Mouse (Mus musculus): Measurements from ENCODE around the gene Ascc3. TPM values are rescaled to one million over a fixed set of nuclear protein-coding genes. Genes with fewer than 3 reads are reported as not detected.

Ascc3 gene
- total and polyA plus RNA-seq, 2 experiments from 2014 or later, result 7.5 to 19.9 TPM

DNA sequence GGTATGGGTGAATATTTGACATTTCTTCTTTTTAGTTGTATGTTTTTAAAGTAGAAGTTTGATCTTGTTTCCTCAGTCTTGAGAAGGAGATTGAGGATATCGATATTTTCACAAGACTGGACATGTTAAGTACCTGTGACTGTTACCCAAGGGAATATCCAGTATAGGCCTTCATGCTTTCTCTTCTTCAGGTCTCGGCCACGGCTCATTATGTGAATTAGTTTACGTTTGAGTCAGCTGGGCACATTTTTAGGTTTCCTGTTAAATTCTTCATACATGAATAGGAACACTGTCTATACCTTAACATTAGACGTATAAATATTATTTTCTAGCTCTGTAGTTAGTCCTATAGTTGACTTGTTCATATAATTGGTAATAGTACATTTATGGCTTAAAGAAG, 12.4 kb downstream of the Ascc3 start:
- Histone ChIP-seq H3K4me3 (ENCODE audit: low read depth, low read length) (no peak overlapping the region), H3K36me3 (replicated peaks; ENCODE audit: control insufficient read depth, insufficient read depth, low read length) (no peaks in the 10 kb centered on the region), H3K27ac (ENCODE audit: low read depth) (no peak overlapping the region), H3K9me3 (replicated peaks; ENCODE audit: control insufficient read depth, low read length) (no peaks in the 10 kb centered on the region), H3K27me3 (ENCODE audit: control insufficient read depth, insufficient read depth, low read length) (no peaks in the 10 kb centered on the region), H3K9ac (replicated peaks; ENCODE audit: low read depth, low read length) (no peak overlapping the region), H3K4me2 (ENCODE audit: low read depth, low read length) (no peak overlapping the region), H3K4me1 (ENCODE audit: control insufficient read depth, insufficient read depth) (no peaks in the 10 kb centered on the region)
- DNase-seq (ENCODE audit: low spot score) (no peak), ATAC-seq (ENCODE audit: insufficient read depth, low read depth) (no peak)
- WGBS, result 93% methylated on average over 5 of the region's 5 CpGs
- TF ChIP-seq CTCF (IDR thresholded peaks at IDR 0.05; ENCODE audit: low read depth) (no peak), EP300 (IDR thresholded peaks at IDR 0.05; ENCODE audit: low read depth) (no peak)

- TF ChIP-seq EP300 (IDR thresholded peaks at IDR 0.05; ENCODE audit: low read depth) (no peak), CTCF (IDR thresholded peaks at IDR 0.05; ENCODE audit: low read depth) (no peak)
- no peak for DNase-seq (ENCODE audit: low spot score)
- peaks cover 13% of the 10 kb centered on the region; the same call in 1 of the 2 replicates for H3K36me3 ChIP-seq (replicated peaks; ENCODE audit: control insufficient read depth, insufficient read depth, low read length)
These were observed 21.4 kb downstream of the Ascc3 start for GRCm38 (mm10) chr10:50613840-50614239.

GRCm38 (mm10) chr10:50625874-50626273, 33.4 kb downstream of the Ascc3 start:
- Histone ChIP-seq H3K9me3 (replicated peaks; ENCODE audit: control insufficient read depth, low read length) (peaks cover 6% of the 10 kb centered on the region; the same call in 1 of the 2 replicates), H3K9ac (replicated peaks; ENCODE audit: low read depth, low read length) (no peak overlapping the region), H3K4me2 (ENCODE audit: low read depth, low read length) (no peak overlapping the region), H3K27me3 (ENCODE audit: control insufficient read depth, insufficient read depth, low read length) (no peaks in the 10 kb centered on the region), H3K4me3 (ENCODE audit: low read depth, low read length) (no peak overlapping the region), H3K27ac (ENCODE audit: low read depth) (no peak overlapping the region), H3K36me3 (replicated peaks; ENCODE audit: control insufficient read depth, insufficient read depth, low read length) (peaks cover 15% of the 10 kb centered on the region), H3K4me1 (ENCODE audit: control insufficient read depth, insufficient read depth) (no peaks in the 10 kb centered on the region)
- TF ChIP-seq CTCF (IDR thresholded peaks at IDR 0.05; ENCODE audit: low read depth), result no peak
- TF ChIP-seq EP300 (IDR thresholded peaks at IDR 0.05; ENCODE audit: low read depth), result no peak
- ATAC-seq (ENCODE audit: insufficient read depth, low read depth) (no peak), DNase-seq (ENCODE audit: low spot score) (no peak)
- WGBS, result 25% methylated on average over 1 of the region's 1 CpGs

More at GRCm38 (mm10) chr10:50613840-50614239, 21.4 kb downstream of the Ascc3 start:
- H3K9ac ChIP-seq (replicated peaks; ENCODE audit: low read depth, low read length), result no peak overlapping the region
- no peaks in the 10 kb centered on the region for H3K4me1 ChIP-seq (ENCODE audit: control insufficient read depth, insufficient read depth)
- H3K4me2 ChIP-seq (ENCODE audit: low read depth, low read length), result no peak overlapping the region
- no peak for ATAC-seq (ENCODE audit: insufficient read depth, low read depth)
- H3K9me3 ChIP-seq (replicated peaks; ENCODE audit: control insufficient read depth, low read length), result no peaks in the 10 kb centered on the region
- H3K4me3 ChIP-seq (ENCODE audit: low read depth, low read length), result no peak overlapping the region
- WGBS, result 92% methylated on average over 9 of the region's 9 CpGs
- no peaks in the 10 kb centered on the region for H3K27me3 ChIP-seq (ENCODE audit: control insufficient read depth, insufficient read depth, low read length)
- no peak overlapping the region for H3K27ac ChIP-seq (ENCODE audit: low read depth)

DNA sequence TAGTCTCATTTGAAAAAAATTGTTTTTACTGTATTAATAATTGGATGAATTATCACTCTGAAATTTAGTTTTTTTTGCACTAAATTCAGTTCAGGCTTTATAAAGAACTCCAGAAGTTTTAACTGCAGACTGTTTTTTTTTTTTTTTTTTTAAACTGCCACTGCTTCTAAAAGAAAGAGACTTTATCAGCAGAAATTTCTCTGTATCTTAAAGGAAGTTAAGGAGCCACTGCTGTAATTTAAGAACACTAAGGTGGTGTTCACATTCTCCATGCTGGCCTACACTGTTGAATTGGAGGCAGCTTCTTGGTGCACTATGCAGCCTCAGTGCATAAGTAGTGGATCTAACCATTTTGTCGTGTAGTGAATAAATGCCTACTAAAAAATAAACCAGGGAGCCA, 47.1 kb downstream of the Ascc3 start:
- Histone ChIP-seq H3K27ac (ENCODE audit: low read depth) (no peak overlapping the region), H3K4me2 (ENCODE audit: low read depth, low read length) (no peak overlapping the region), H3K4me3 (ENCODE audit: low read depth, low read length) (no peak overlapping the region), H3K36me3 (replicated peaks; ENCODE audit: control insufficient read depth, insufficient read depth, low read length) (0 out of 2 replicates have a peak, but pooled peaks cover 5% of the 10 kb centered on the region), H3K9me3 (replicated peaks; ENCODE audit: control insufficient read depth, low read length) (no peaks in the 10 kb centered on the region), H3K27me3 (ENCODE audit: control insufficient read depth, insufficient read depth, low read length) (no peaks in the 10 kb centered on the region), H3K9ac (replicated peaks; ENCODE audit: low read depth, low read length) (no peak overlapping the region), H3K4me1 (ENCODE audit: control insufficient read depth, insufficient read depth) (no peaks in the 10 kb centered on the region)
- no peak for TF ChIP-seq CTCF (IDR thresholded peaks at IDR 0.05; ENCODE audit: low read depth)
- TF ChIP-seq EP300 (IDR thresholded peaks at IDR 0.05; ENCODE audit: low read depth), result no peak
- ATAC-seq (ENCODE audit: insufficient read depth, low read depth), result no peak
- 74% methylated on average over 1 of the region's 1 CpGs for WGBS
- no peak for DNase-seq (ENCODE audit: low spot score)

- Histone ChIP-seq H3K9ac (replicated peaks; ENCODE audit: low read depth, low read length) (no peak overlapping the region), H3K27me3 (ENCODE audit: control insufficient read depth, insufficient read depth, low read length) (no peaks in the 10 kb centered on the region), H3K4me1 (ENCODE audit: control insufficient read depth, insufficient read depth) (no peaks in the 10 kb centered on the region), H3K4me3 (ENCODE audit: low read depth, low read length) (no peak overlapping the region), H3K9me3 (replicated peaks; ENCODE audit: control insufficient read depth, low read length) (no peaks in the 10 kb centered on the region), H3K36me3 (replicated peaks; ENCODE audit: control insufficient read depth, insufficient read depth, low read length) (peaks cover 15% of the 10 kb centered on the region), H3K27ac (ENCODE audit: low read depth) (no peak overlapping the region), H3K4me2 (ENCODE audit: low read depth, low read length) (no peak overlapping the region)
- TF ChIP-seq EP300 (IDR thresholded peaks at IDR 0.05; ENCODE audit: low read depth) (no peak), CTCF (IDR thresholded peaks at IDR 0.05; ENCODE audit: low read depth) (no peak)
- 66% methylated on average over 8 of the region's 8 CpGs for WGBS
- DNase-seq (ENCODE audit: low spot score) (no peak), ATAC-seq (ENCODE audit: insufficient read depth, low read depth) (no peak)
These were observed 58.1 kb downstream of the Ascc3 start for GRCm38 (mm10) chr10:50650612-50651011.

DNA sequence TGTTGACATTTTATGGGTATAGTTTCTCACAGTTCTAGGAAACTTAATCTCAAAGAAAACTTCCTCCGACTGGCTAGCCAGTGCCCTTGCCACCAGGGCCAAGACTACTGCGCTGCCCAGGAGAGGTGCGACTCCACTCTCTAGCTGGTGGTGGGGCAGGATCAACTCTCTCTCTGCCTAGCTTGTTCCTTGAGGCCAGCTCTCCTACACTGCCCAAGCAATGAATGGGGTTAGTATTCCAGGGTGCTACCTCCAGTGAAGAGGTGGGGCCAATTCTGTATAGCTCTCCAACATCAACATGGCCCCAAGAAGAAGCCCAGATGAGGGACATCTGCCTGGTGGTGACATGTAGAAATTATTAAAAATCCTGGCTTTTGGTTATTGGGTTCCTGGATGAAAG, 61.1 kb downstream of the Ascc3 start:
- ATAC-seq (ENCODE audit: insufficient read depth, low read depth) (no peak), DNase-seq (ENCODE audit: low spot score) (no peak)
- Histone ChIP-seq H3K27me3 (ENCODE audit: control insufficient read depth, insufficient read depth, low read length) (no peaks in the 10 kb centered on the region), H3K27ac (ENCODE audit: low read depth) (no peak overlapping the region), H3K36me3 (replicated peaks; ENCODE audit: control insufficient read depth, insufficient read depth, low read length) (peaks cover 15% of the 10 kb centered on the region), H3K4me3 (ENCODE audit: low read depth, low read length) (no peak overlapping the region), H3K9me3 (replicated peaks; ENCODE audit: control insufficient read depth, low read length) (no peaks in the 10 kb centered on the region), H3K4me2 (ENCODE audit: low read depth, low read length) (no peak overlapping the region), H3K9ac (replicated peaks; ENCODE audit: low read depth, low read length) (no peak overlapping the region), H3K4me1 (ENCODE audit: control insufficient read depth, insufficient read depth) (no peaks in the 10 kb centered on the region)
- TF ChIP-seq EP300 (IDR thresholded peaks at IDR 0.05; ENCODE audit: low read depth), result no peak
- no peak for TF ChIP-seq CTCF (IDR thresholded peaks at IDR 0.05; ENCODE audit: low read depth)
- WGBS, result 91% methylated on average over 3 of the region's 3 CpGs

Data from heart, postnatal 0 days (tissue).